Comparison of ENCODE assay signal across 18 mouse cellular contexts in genomic region chr2:135453581-135453980, GRCm38 (mm10).
DNase-seq lines count a peak whose midpoint lies in the region; ATAC-seq and TF ChIP-seq lines count a peak whose summit lies in the region.
"Had no signal": no experiment of that assay in that cellular context is flagged by ENCODE, and none has a peak within 500 bp of the region (broad histone marks: within the 10 kb centered on the region; RNA-seq: fewer than 3 reads in every experiment).

No protein-coding gene starts in this region.

- TF ChIP-seq CTCF in C2C12 (IDR thresholded peaks at IDR 0.05; ENCODE audit: control insufficient read depth, insufficient read depth, insufficient read length), result no peak

- H3K27me3 ChIP-seq in C2C12 (ENCODE audit: control insufficient read depth, insufficient read depth, insufficient read length), result no peaks in the 10 kb centered on the region
- H3K27me3 ChIP-seq: forebrain, embryonic 15.5 days; heart, embryonic 13.5 days; hindbrain, embryonic 15.5 days had no signal

- no peak for ATAC-seq in cerebellum, adult (ENCODE audit: insufficient number of reproducible peaks, low FRiP score, low TSS enrichment)
- ATAC-seq: forebrain, embryonic 15.5 days; intestine, embryonic 16.5 days had no signal

- H3K79me2 ChIP-seq in C2C12 (ENCODE audit: control insufficient read depth, insufficient read depth), result no peaks in the 10 kb centered on the region

- H3K36me3 ChIP-seq in C2C12 (ENCODE audit: control insufficient read depth, insufficient read depth), result no peaks in the 10 kb centered on the region
- H3K36me3 ChIP-seq: embryonic facial prominence, embryonic 10.5 days; forebrain, embryonic 15.5 days; heart, embryonic 13.5 days; hindbrain, embryonic 15.5 days had no signal

- no peaks in the 10 kb centered on the region for H3K79me3 ChIP-seq in C2C12 (ENCODE audit: low read depth)

- no peak overlapping the region for H3ac ChIP-seq in C2C12 (ENCODE audit: control insufficient read depth, insufficient read length, low read depth)

- DNase-seq in adrenal gland, adult 2 months, result peak; percentile 29
- DNase-seq in adrenal gland, postnatal 4 days (ENCODE audit: low spot score in 2 of 2), result no peak
- DNase-seq in adrenal gland, postnatal 36 days, result peak; percentile 13 to 36
- no peak for DNase-seq in adipocyte (ENCODE audit: low spot score)
- DNase-seq in kidney, postnatal 36 days, result no peak
- DNase-seq: cerebellum, adult 18-20 months; cerebellum, adult 9-11 months; gastrocnemius, postnatal 36 days; heart, adult 11 months; heart, postnatal 36 days had no signal

- H3K4me3 ChIP-seq in C2C12 (ENCODE audit: insufficient read depth, poor library complexity, severe bottlenecking), result no peak overlapping the region
- H3K4me3 ChIP-seq: embryonic facial prominence, embryonic 10.5 days; erythroblast, embryonic 14.5 days; forebrain, embryonic 15.5 days; heart, embryonic 13.5 days; hindbrain, embryonic 15.5 days had no signal

TF ChIP-seq in C2C12, 6 proteins besides CTCF, POLR2A, EP300 and RAD21:
- TF ChIP-seq USF1 (IDR thresholded peaks at IDR 0.05; ENCODE audit: low read depth) (no peak), CEBPB (IDR thresholded peaks at IDR 0.05; ENCODE audit: low read depth) (peak; percentile 90), MYOG (IDR thresholded peaks at IDR 0.05; ENCODE audit: control insufficient read depth, extremely low read depth, insufficient read length) (no peak), MAX (IDR thresholded peaks at IDR 0.05) (no peak), FOSL1 (IDR thresholded peaks at IDR 0.05; ENCODE audit: insufficient read depth, low read length, poor library complexity, severe bottlenecking) (peak; percentile 55), MYOD1 (IDR thresholded peaks at IDR 0.05; ENCODE audit: control insufficient read depth, insufficient read length, low read depth) (peak; percentile 25)
TF ChIP-seq in C2C12: peak in this region for 3.

Comparison
In these comparisons a context has a peak if more than half of its experiments do, and no peak if none do; other contexts are left out.
1. DNase-seq: peak in adrenal gland, adult 2 months (single experiment) and adrenal gland, postnatal 36 days (2 of 2); none in adrenal gland, postnatal 4 days (0 of 2), adipocyte (single experiment) and kidney, postnatal 36 days (0 of 2).